ENCODE assay signal across 8 mouse cellular contexts in the genomic region with DNA sequence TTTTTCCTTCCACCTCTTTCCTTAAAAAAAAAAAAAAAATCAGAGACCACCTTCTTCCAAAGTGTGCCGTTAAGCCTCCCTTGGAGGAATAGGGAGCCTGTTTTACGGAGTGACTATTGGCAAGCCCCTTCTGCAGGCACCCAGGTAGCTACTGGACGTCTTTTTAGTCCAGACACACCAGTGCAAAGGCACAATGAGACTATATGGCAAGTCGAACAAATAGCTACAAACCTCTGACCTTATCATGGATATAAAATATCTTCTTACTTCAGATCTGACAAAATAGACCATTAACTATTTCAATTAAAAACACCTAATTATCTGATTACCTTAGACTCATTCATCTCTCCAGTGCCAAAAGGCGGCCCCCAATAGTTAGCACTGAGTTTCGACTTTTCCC. TPM values are rescaled to one million over a fixed set of nuclear protein-coding genes. Genes with fewer than 3 reads are reported as not detected.
DNase-seq lines count a peak whose midpoint lies in the region; ATAC-seq and TF ChIP-seq lines count a peak whose summit lies in the region.

No protein-coding gene starts in this region.

- no peak for DNase-seq in heart, adult 2 months
- DNase-seq in heart, postnatal 4 days: no peak
- no peak for DNase-seq in spleen, adult 2 months (ENCODE audit: low read depth in 1 of 2, low spot score in 2 of 2)
- no peak for DNase-seq in spleen, adult 12 weeks (ENCODE audit: low spot score)
- no peak for DNase-seq in liver, embryonic 14.5 days (ENCODE audit: low read depth in 3 of 3, low spot score in 3 of 3)
- DNase-seq in adrenal gland, postnatal 36 days: no peak
- DNase-seq in Muller cell, postnatal 12 days (ENCODE audit: inconsistent ontology term): no peak
- no peak for DNase-seq in left cerebral cortex, adult 11 months (ENCODE audit: low spot score)

- peak overlapping the region; percentile 64 for H3K4me3 ChIP-seq in heart, adult 2 months
- no peak overlapping the region for H3K4me3 ChIP-seq in spleen, adult 2 months (ENCODE audit: extremely low read depth, insufficient read depth, insufficient read length)
- H3K4me3 ChIP-seq in liver, embryonic 14.5 days (ENCODE audit: insufficient read depth in 1 of 2, low read depth in 2 of 2, low read length in 2 of 2): peak overlapping the region in 1 of 2 experiments; percentile 66; a peak in 2 of 4 replicates

- no peaks in the 10 kb centered on the region for H3K79me2 ChIP-seq in heart, adult 2 months (replicated peaks; ENCODE audit: control insufficient read depth, insufficient read depth, low read length)

- TF ChIP-seq POLR2A in heart, adult 2 months (IDR thresholded peaks at IDR 0.05; ENCODE audit: insufficient read depth, low read depth, low read length): no peak
- no peak for TF ChIP-seq POLR2A in spleen, adult 2 months (IDR thresholded peaks at IDR 0.05; ENCODE audit: low read depth, low read length)

- TF ChIP-seq CTCF in heart, adult 2 months (IDR thresholded peaks at IDR 0.05): no peak
- no peak for TF ChIP-seq CTCF in spleen, adult 2 months (IDR thresholded peaks at IDR 0.05; ENCODE audit: extremely low read depth, insufficient read depth, insufficient read length, insufficient replicate concordance)
- TF ChIP-seq CTCF in liver, embryonic 14.5 days (IDR thresholded peaks at IDR 0.05; ENCODE audit: low read depth): no peak

- intact Hi-C loops in heart, adult 2 months (cut with DNase I): loop anchor here (5.0 to 10.0 kb wide), 4 partner anchors 167 to 1327 kb away; no protein-coding TSS in a partner anchor

- H3K9ac ChIP-seq in heart, adult 2 months (ENCODE audit: low read depth, low read length): no peak overlapping the region; the same call in 1 of the 2 replicates
- peak overlapping the region; percentile 79 for H3K9ac ChIP-seq in liver, embryonic 14.5 days (replicated peaks)

- no peak for ATAC-seq in liver, embryonic 14.5 days (ENCODE audit: insufficient read depth)

- H3K36me3 ChIP-seq in heart, adult 2 months (ENCODE audit: control insufficient read depth, insufficient read depth, low read length): no peaks in the 10 kb centered on the region
- H3K36me3 ChIP-seq in spleen, adult 2 months (ENCODE audit: control insufficient read depth, insufficient read depth, low read length): no peaks in the 10 kb centered on the region
- no peaks in the 10 kb centered on the region for H3K36me3 ChIP-seq in liver, embryonic 14.5 days (replicated peaks; ENCODE audit: control insufficient read depth, insufficient read depth, low read depth)

- peak overlapping the region; percentile 85 for H3K4me2 ChIP-seq in liver, embryonic 14.5 days (ENCODE audit: low read depth)

- H3K4me1 ChIP-seq in heart, adult 2 months (ENCODE audit: control insufficient read depth, insufficient read depth, low read length): peaks cover 5% of the 10 kb centered on the region; the same call in 1 of the 2 replicates
- no peaks in the 10 kb centered on the region for H3K4me1 ChIP-seq in spleen, adult 2 months (ENCODE audit: control insufficient read depth, insufficient read depth, insufficient read length)
- peaks cover 4 to 10% of the 10 kb centered on the region in 2 experiments for H3K4me1 ChIP-seq in liver, embryonic 14.5 days (replicated peaks; ENCODE audit: control insufficient read depth in 2 of 2, insufficient read depth in 2 of 2, low read length in 1 of 2)

- no peak for TF ChIP-seq EP300 in heart, adult 2 months (IDR thresholded peaks at IDR 0.05; ENCODE audit: insufficient read depth, low read depth, low read length)
- no peak for TF ChIP-seq EP300 in liver, embryonic 14.5 days (IDR thresholded peaks at IDR 0.05; ENCODE audit: low read depth)

- H3K27me3 ChIP-seq in heart, adult 2 months (ENCODE audit: control insufficient read depth, insufficient read depth, low read length): no peaks in the 10 kb centered on the region; the same call in 1 of the 2 replicates
- H3K27me3 ChIP-seq in spleen, adult 2 months (ENCODE audit: control insufficient read depth, insufficient read depth, low read length): peaks cover 2% of the 10 kb centered on the region; the same call in 1 of the 2 replicates
- H3K27me3 ChIP-seq in liver, embryonic 14.5 days (ENCODE audit: control insufficient read depth, insufficient read depth, low read length): no peaks in the 10 kb centered on the region; the same call in 1 of the 2 replicates

- no peaks in the 10 kb centered on the region for H3K9me3 ChIP-seq in liver, embryonic 14.5 days (ENCODE audit: control insufficient read depth, low read length)

- WGBS in heart, adult 2 months: 65% methylated on average over 6 of the region's 6 CpGs
- WGBS in spleen, adult 2 months: 63% methylated on average over 6 of the region's 6 CpGs
- 13% methylated on average over 6 of the region's 6 CpGs for WGBS in liver, embryonic 14.5 days (ENCODE audit: insufficient replicate concordance)

- peak overlapping the region; percentile 85 for H3K27ac ChIP-seq in heart, adult 2 months
- peak overlapping the region; percentile 65 for H3K27ac ChIP-seq in spleen, adult 2 months (ENCODE audit: insufficient read depth, low read length)
- H3K27ac ChIP-seq in liver, embryonic 14.5 days: no peak overlapping the region

RNA-seq across cellular contexts. Expression of a gene that starts 2.0 kb away (rescaled TPM):
- total RNA-seq in heart, adult 2 months (2021): 10 to 100 TPM; 46.7 to 50.0 TPM
- polyA plus RNA-seq in heart, adult 2 months (2012; rRNA removed): 16.5 and 34.3 TPM in 2 replicates
- total RNA-seq in heart, postnatal 4 days (2021): 10 to 100 TPM; 59.7 to 66.5 TPM
- polyA plus RNA-seq in spleen, adult 2 months (2012; rRNA removed): 18.4 and 19.0 TPM in 2 replicates
- 3.9 and 5.7 TPM in 2 replicates for polyA plus RNA-seq in liver, embryonic 14.5 days (2012; rRNA removed)
- polyA plus RNA-seq in liver, embryonic 14.5 days (2014; fragmentation: Nextera tagmentation; extraction: Ambion mirVana): 9.9 and 11.4 TPM in 2 replicates
- 100 to 1,000 TPM; 173 to 184 TPM for total RNA-seq in adrenal gland, postnatal 36 days (2021)
